Mouse (Mus musculus): ENCODE results near the gene Klhl6. TPM values are rescaled to one million over a fixed set of nuclear protein-coding genes. Genes with fewer than 3 reads are reported as not detected.
A peak's percentile ranks its signal among the peaks of the same experiment; 100 is the strongest.
"Not testable (repeated sequence)": the region's sequence is repeated elsewhere in the genome, so short reads cannot be mapped to it uniquely, and the experiment has no call there.

Klhl6 gene
- polyA plus RNA-seq (2015; fragmentation: Nextera tagmentation; extraction: Ambion mirVana) = 11.1 and 12.0 TPM in 2 replicates

DNA sequence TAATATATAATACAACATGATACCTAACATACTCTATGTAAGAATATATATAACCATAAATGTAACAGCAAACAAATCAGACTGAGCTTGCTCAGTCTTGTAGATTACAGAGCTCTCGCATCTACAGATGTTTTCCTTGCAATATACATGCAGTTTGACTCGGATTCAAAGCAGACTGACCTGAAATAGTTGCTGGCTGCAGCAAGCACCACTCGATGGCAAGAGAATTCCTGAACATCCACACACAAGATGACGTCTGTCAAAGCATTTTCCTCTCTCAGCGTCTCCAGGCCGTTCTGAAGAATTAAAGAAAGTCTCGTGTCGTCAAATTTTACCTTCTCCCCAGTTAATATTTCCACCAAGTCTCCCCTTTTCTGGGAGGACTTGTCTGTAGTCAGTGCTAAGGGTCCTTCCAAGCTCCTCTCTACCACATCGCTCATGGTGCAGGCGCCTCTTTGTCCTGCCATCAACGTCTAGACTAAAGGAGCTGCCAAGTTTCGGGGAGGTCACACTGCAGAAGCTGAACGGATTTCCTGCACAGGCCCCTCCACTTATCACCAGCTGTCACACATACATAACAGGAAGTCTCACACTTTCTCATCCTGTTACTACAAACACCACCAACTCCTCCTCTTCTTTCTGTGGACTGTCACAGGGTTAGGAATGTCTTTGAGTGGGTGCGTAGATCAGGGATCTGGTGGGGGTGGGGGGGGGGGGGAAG lies at the start of gene Klhl6:
TSS of gene Klhl6 (minus strand) at position 501 of the 721 bp plus-strand sequence.
- Histone ChIP-seq H3K4me1 (replicated peaks) (peaks cover 9% of the 10 kb centered on the region), H3K4me2 (peak within 1 kb of the TSS; percentile 48), H3K27me3 (no peaks in the 10 kb centered on the region), H3K9me3 (replicated peaks) (no peaks in the 10 kb centered on the region), H3K9ac (0 out of 2 replicates have a peak within 1 kb of the TSS, but pooled peaks have one; percentile 3), H3K4me3 (replicated peaks) (peak within 1 kb of the TSS; percentile 44), H3K27ac (replicated peaks) (0 out of 2 replicates have a peak within 1 kb of the TSS, but pooled peaks have one; percentile 29), H3K36me3 (replicated peaks) (no peaks in the 10 kb centered on the region)
- ATAC-seq (ENCODE audit: insufficient read depth) = peak; percentile 60
- WGBS (ENCODE audit: insufficient replicate concordance) = 8% methylated on average over 14 of the region's 14 CpGs

DNA sequence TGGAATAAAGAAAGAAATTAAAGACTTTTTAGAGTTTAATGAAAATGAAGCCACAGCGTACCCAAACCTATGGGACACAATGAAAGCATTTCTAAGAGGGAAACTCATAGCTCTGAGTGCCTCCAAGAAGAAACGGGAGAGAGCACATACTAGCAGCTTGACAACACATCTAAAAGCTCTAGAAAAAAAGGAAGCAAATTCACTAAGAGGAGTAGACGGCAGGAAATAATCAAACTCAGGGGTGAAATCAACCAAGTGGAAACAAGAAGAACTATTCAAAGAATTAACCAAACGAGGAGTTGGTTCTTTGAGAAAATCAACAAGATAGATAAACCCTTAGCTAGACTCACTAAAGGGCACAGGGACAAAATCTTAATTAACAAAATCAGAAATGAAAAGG lies 44.4 kb upstream of the Klhl6 start:
- H3K9me3 ChIP-seq (replicated peaks); H3K4me3 ChIP-seq (replicated peaks); H3K4me1 ChIP-seq (replicated peaks); H3K27me3 ChIP-seq; H3K9ac ChIP-seq; H3K36me3 ChIP-seq (replicated peaks); ATAC-seq (ENCODE audit: insufficient read depth); H3K4me2 ChIP-seq; H3K27ac ChIP-seq (replicated peaks): not testable (repeated sequence)
- WGBS (ENCODE audit: insufficient replicate concordance) = 62% methylated on average over 2 of the region's 4 CpGs

DNA sequence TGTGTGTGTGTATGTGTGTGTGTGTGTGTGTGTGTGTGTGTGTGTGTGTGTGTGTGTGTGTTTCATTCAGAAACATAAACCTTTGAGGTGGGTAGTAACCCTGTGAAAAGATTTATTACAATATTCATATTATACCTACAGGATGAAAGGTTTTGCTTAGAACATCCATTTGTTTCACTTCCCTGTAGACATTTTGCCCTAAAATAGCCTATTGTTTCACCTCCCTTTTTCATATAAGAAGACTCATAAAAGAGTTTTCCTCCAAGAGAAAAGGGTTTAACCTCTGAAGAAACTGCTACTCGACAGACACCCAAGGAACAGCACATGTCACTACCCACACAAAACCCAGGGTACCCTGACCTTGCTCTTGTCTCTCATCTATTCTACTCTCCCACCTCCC lies 40.0 kb upstream of the Klhl6 start:
- no peaks in the 10 kb centered on the region for H3K36me3 ChIP-seq (replicated peaks)
- 48% methylated on average over 1 of the region's 1 CpGs for WGBS (ENCODE audit: insufficient replicate concordance)
- no peaks in the 10 kb centered on the region for H3K4me1 ChIP-seq (replicated peaks)
- no peaks in the 10 kb centered on the region for H3K27me3 ChIP-seq
- H3K4me2 ChIP-seq = no peak overlapping the region
- no peak overlapping the region for H3K4me3 ChIP-seq (replicated peaks)
- no peak for ATAC-seq (ENCODE audit: insufficient read depth)
- no peak overlapping the region for H3K27ac ChIP-seq (replicated peaks)
- H3K9ac ChIP-seq = no peak overlapping the region
- H3K9me3 ChIP-seq (replicated peaks) = no peaks in the 10 kb centered on the region

DNA sequence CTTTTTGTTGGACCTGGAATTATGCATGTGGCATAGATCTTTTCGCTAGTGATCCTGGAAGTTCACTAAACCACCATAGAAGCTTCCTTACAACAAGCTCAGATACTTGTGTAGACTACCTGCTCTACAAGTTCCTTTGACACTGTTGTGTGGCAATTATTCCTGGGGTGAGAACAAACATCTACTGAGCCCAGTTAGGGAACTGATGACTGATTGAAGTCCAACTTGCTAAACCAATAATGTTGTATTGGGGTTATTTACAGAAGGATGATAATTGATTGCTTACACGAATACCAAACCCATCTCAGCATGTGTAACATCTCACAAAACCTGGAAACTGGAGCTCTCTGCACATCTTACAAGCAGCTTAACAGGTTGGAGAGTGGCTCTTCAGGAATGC lies 39.0 kb upstream of the Klhl6 start:
- Histone ChIP-seq H3K36me3 (replicated peaks) (no peaks in the 10 kb centered on the region), H3K4me3 (replicated peaks) (no peak overlapping the region), H3K9ac (no peak overlapping the region), H3K4me1 (replicated peaks) (no peaks in the 10 kb centered on the region), H3K27me3 (no peaks in the 10 kb centered on the region), H3K27ac (replicated peaks) (no peak overlapping the region), H3K9me3 (replicated peaks) (no peaks in the 10 kb centered on the region), H3K4me2 (no peak overlapping the region)
- ATAC-seq (ENCODE audit: insufficient read depth) = no peak
- 52% methylated on average over 2 of the region's 2 CpGs for WGBS (ENCODE audit: insufficient replicate concordance)

DNA sequence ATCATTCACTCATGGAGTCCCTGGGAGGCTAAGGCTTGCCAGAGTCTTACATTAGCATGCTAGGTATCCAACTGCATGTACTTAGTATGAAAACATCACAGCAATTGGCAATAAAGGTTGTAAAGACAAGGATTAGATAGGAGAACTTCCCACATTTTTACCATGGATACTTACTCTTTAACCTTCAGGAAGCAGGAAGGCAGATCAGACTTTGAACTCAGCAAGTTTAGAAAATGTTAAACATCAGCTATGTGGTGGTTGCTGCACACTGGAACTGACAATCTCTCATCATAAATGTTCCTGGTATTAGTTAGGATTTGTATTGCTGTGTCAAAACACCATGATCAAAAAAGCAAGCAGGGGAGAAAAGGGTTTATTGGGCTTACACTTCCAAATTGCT lies 29.8 kb upstream of the Klhl6 start:
- no peaks in the 10 kb centered on the region for H3K27me3 ChIP-seq
- H3K4me3 ChIP-seq (replicated peaks) = no peak overlapping the region
- H3K36me3 ChIP-seq (replicated peaks) = no peaks in the 10 kb centered on the region
- no peaks in the 10 kb centered on the region for H3K9me3 ChIP-seq (replicated peaks)
- ATAC-seq (ENCODE audit: insufficient read depth) = no peak
- no peak overlapping the region for H3K27ac ChIP-seq (replicated peaks)
- H3K4me2 ChIP-seq = no peak overlapping the region
- no peak overlapping the region for H3K9ac ChIP-seq
- no peaks in the 10 kb centered on the region for H3K4me1 ChIP-seq (replicated peaks)

GRCm38 (mm10) chr16:20006066-20006465 lies 23.2 kb upstream of the Klhl6 start:
- no peak overlapping the region for H3K4me2 ChIP-seq
- ATAC-seq (ENCODE audit: insufficient read depth) = no peak
- no peaks in the 10 kb centered on the region for H3K27me3 ChIP-seq
- WGBS (ENCODE audit: insufficient replicate concordance) = 48% methylated on average over 1 of the region's 1 CpGs
- no peak overlapping the region for H3K9ac ChIP-seq
- H3K9me3 ChIP-seq (replicated peaks) = no peaks in the 10 kb centered on the region
- no peak overlapping the region for H3K4me3 ChIP-seq (replicated peaks)
- no peak overlapping the region for H3K27ac ChIP-seq (replicated peaks)
- no peaks in the 10 kb centered on the region for H3K4me1 ChIP-seq (replicated peaks)
- no peaks in the 10 kb centered on the region for H3K36me3 ChIP-seq (replicated peaks)

DNA sequence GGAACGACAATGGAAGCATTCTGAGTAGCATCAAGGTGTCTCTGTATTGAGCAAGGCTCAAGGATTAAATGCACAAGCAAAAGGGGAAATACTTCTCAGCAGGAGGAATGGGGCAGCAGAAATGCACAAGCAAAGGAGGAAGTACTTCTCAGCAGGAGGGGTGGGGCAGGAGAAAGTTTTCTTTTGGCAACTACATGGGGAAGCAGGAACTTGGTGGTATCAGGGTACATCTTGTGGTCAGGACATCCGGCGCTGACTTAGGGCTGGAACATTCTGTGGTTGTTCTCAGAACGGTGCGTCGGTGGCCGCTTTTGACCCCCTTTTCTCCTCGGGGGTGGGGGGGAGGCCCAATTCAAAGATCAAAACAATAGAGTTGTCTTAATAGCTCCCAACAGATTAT lies 17.4 kb upstream of the Klhl6 start:
- H3K4me1 ChIP-seq (replicated peaks); H3K27me3 ChIP-seq; H3K9ac ChIP-seq; H3K4me2 ChIP-seq; H3K27ac ChIP-seq (replicated peaks); H3K9me3 ChIP-seq (replicated peaks); H3K4me3 ChIP-seq (replicated peaks); H3K36me3 ChIP-seq (replicated peaks); ATAC-seq (ENCODE audit: insufficient read depth): not testable (repeated sequence)
- 61% methylated on average over 8 of the region's 8 CpGs for WGBS (ENCODE audit: insufficient replicate concordance)

DNA sequence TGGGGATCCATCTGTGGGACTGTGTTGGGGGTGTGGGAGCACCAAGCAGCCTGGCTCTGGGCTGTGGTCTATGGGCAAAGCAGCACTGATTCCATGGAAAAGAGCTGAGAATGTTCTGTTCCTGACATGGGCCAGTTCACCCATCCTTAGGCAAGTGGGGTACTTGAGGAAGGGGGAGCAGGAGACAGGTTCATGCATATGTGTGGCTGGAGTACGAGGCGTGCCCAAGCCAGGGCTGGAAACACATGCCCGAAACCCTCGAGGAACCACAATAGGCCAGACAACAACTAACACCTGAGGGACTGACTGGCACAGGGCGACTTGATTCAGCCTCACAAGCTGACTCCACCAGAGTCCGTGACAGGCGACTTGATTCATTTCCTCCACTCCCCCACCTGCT lies 14.8 kb upstream of the Klhl6 start:
- Histone ChIP-seq H3K27me3 (no peaks in the 10 kb centered on the region), H3K9me3 (replicated peaks) (no peaks in the 10 kb centered on the region), H3K4me1 (replicated peaks) (peaks cover 10% of the 10 kb centered on the region; the same call in 1 of the 2 replicates), H3K4me2 (no peak overlapping the region), H3K27ac (replicated peaks) (no peak overlapping the region), H3K36me3 (replicated peaks) (no peaks in the 10 kb centered on the region), H3K4me3 (replicated peaks) (no peak overlapping the region), H3K9ac (no peak overlapping the region)
- WGBS (ENCODE audit: insufficient replicate concordance) = 78% methylated on average over 7 of the region's 7 CpGs
- no peak for ATAC-seq (ENCODE audit: insufficient read depth)

DNA sequence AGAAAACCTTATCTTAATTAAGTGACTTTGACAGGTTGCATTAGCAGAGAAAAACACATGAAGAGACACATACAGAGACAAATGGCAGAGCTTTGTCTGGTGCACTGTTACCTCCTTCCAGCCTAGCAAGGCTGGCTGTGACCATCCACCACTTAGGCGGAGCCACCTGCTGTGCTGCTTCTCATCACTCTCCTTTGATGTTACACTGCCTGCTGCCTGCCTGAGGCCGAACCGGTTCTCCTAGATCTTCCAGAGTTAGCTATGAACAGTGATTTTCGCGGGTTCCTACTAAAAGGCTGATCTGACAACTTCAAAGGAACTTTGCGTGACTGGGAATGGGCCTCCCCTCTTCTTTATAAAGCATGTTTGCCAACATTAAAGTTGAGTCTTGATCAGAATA lies 14.1 kb upstream of the Klhl6 start:
- H3K4me3 ChIP-seq (replicated peaks); H3K36me3 ChIP-seq (replicated peaks); H3K4me2 ChIP-seq; H3K9me3 ChIP-seq (replicated peaks); H3K27me3 ChIP-seq; H3K9ac ChIP-seq; H3K27ac ChIP-seq (replicated peaks); ATAC-seq (ENCODE audit: insufficient read depth): not testable (repeated sequence)
- H3K4me1 ChIP-seq (replicated peaks) = peaks cover 10% of the 10 kb centered on the region; the same call in 1 of the 2 replicates
- 50% methylated on average over 6 of the region's 6 CpGs for WGBS (ENCODE audit: insufficient replicate concordance)

DNA sequence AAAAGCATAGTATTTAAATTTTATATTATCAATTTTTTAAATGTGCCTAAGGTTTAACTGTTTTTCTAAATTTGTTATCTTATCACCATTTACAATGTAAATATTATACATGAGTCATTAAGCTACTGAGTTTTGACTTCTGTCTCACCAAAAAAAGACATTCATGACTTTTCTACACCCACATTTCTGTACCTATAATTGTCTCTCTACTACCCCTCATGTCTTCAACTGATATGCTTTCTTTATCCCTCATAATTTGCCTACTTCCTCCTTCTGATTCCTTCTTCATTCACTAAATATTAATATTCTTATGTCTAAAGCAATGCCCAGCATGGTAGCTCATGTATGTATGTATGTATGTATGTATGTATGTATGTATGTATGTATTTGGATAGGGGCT lies 13.0 kb upstream of the Klhl6 start:
- Histone ChIP-seq H3K9ac (no peak overlapping the region), H3K4me3 (replicated peaks) (no peak overlapping the region), H3K36me3 (replicated peaks) (no peaks in the 10 kb centered on the region), H3K27ac (replicated peaks) (no peak overlapping the region), H3K9me3 (replicated peaks) (no peaks in the 10 kb centered on the region), H3K4me1 (replicated peaks) (peaks cover 10% of the 10 kb centered on the region; the same call in 1 of the 2 replicates), H3K27me3 (no peaks in the 10 kb centered on the region), H3K4me2 (no peak overlapping the region)
- no peak for ATAC-seq (ENCODE audit: insufficient read depth)

DNA sequence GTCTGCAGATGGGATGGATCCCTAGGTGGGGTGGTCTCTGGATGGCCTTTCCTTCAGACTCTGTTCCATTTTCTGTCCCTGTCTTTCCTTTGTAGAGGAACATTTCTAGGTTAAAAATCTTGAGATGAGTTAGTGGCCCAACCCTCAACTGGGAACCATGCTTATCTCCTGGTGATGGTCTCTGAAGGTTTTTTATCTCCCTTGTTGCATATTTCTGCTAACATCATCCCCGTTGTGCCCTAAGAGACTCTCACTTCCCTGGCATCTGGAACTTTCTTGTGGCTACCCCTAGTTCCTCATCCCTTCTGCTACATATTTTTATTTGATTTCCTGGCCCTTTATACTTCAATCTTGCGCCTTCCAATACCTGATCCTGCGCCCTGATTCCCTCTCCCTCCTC lies 10.4 kb upstream of the Klhl6 start:
- Histone ChIP-seq H3K4me1 (replicated peaks) (peaks cover 10% of the 10 kb centered on the region; the same call in 1 of the 2 replicates), H3K27me3 (no peaks in the 10 kb centered on the region), H3K9ac (no peak overlapping the region), H3K36me3 (replicated peaks) (no peaks in the 10 kb centered on the region), H3K27ac (replicated peaks) (no peak overlapping the region), H3K9me3 (replicated peaks) (0 out of 2 replicates have a peak, but pooled peaks cover 2% of the 10 kb centered on the region), H3K4me3 (replicated peaks) (no peak overlapping the region), H3K4me2 (no peak overlapping the region)
- ATAC-seq (ENCODE audit: insufficient read depth) = no peak
- WGBS (ENCODE audit: insufficient replicate concordance) = 55% methylated on average over 3 of the region's 3 CpGs

DNA sequence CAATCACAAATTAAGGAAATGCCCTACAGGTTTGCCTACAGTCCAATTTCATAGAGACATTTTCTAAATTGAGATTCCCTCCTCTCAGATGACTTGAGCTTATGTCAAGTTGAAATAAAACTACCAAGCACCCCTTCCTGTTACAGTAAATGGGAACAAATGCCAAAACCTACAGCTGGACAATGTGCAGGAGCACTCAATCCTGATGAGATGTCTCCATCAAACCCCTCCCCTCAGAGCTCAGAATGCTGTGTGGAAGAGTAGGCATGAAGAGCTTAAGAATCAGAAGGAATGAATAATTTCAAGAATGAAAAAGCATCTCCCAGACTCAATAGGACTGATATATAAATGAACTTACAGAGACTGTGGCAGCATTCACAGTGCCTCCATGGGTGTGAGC lies 7.7 kb upstream of the Klhl6 start:
- H3K4me2 ChIP-seq = no peak overlapping the region
- H3K9me3 ChIP-seq (replicated peaks) = 0 out of 2 replicates have a peak, but pooled peaks cover 2% of the 10 kb centered on the region
- H3K27ac ChIP-seq (replicated peaks) = no peak overlapping the region
- no peak overlapping the region for H3K4me3 ChIP-seq (replicated peaks)
- H3K4me1 ChIP-seq (replicated peaks) = peaks cover 10% of the 10 kb centered on the region; the same call in 1 of the 2 replicates
- no peak for ATAC-seq (ENCODE audit: insufficient read depth)
- no peaks in the 10 kb centered on the region for H3K36me3 ChIP-seq (replicated peaks)
- H3K9ac ChIP-seq = no peak overlapping the region
- H3K27me3 ChIP-seq = no peaks in the 10 kb centered on the region
